Mouse (Mus musculus) neural tube, embryonic 11.5 days (tissue): ENCODE results near the gene Ndrg3. TPM values are rescaled to one million over a fixed set of nuclear protein-coding genes. Genes with fewer than 3 reads are reported as not detected.
"Not testable (repeated sequence)": the region's sequence is repeated elsewhere in the genome, so short reads cannot be mapped to it uniquely, and the experiment has no call there.

ENCODE experiments used
- ATAC-seq: fragments of 200-750 bp; cut with Nextera tagmentation; 2 replicates; pipeline ENCODE4 v1.8.0; 2017; ENCODE audit warnings: moderate number of reproducible peaks, mild to moderate bottlenecking, moderate TSS enrichment, moderate library complexity; ENCODE audit not compliant: insufficient read depth, low FRiP score, low TSS enrichment
- DNase-seq: peaks from one replicate; pipeline ENCODE4 v3.0.0-alpha.2; 2015; ENCODE audit warnings: low spot score
- H3K27ac ChIP-seq: fragments of 300-500 bp; sonication (generic); 2 replicates; pipeline ENCODE4 v1.5.1; 2014; ENCODE audit warnings: low read depth, mild to moderate bottlenecking, low read length
- H3K27me3 ChIP-seq: fragments of 300-500 bp; sonication (generic); 2 replicates; pipeline ENCODE4 v1.6.1; 2014; ENCODE audit warnings: mild to moderate bottlenecking, low read length, mixed read lengths; ENCODE audit not compliant: control insufficient read depth, insufficient read depth
- H3K36me3 ChIP-seq: fragments of 300-500 bp; sonication (generic); 2 replicates; pipeline ENCODE4 v1.6.1; 2014; ENCODE audit warnings: mild to moderate bottlenecking, low read length, moderate library complexity, mixed read lengths; ENCODE audit not compliant: control insufficient read depth, insufficient read depth
- H3K4me1 ChIP-seq: fragments of 300-500 bp; sonication (generic); 2 replicates; pipeline ENCODE4 v1.6.1; 2014; ENCODE audit warnings: low read length, mixed read lengths; ENCODE audit not compliant: control insufficient read depth, insufficient read depth
- H3K4me2 ChIP-seq: fragments of 300-500 bp; sonication (generic); 2 replicates; pipeline ENCODE4 v1.6.1; 2014; ENCODE audit warnings: low read depth, mild to moderate bottlenecking, moderate library complexity
- H3K4me3 ChIP-seq: fragments of 300-500 bp; sonication (generic); 2 replicates; pipeline ENCODE4 v1.5.1; 2014; ENCODE audit warnings: low read depth, low read length
- H3K9ac ChIP-seq: fragments of 300-500 bp; sonication (generic); 2 replicates; pipeline ENCODE4 v1.6.1; 2014; ENCODE audit warnings: mild to moderate bottlenecking, low read length
- H3K9me3 ChIP-seq: fragments of 300-500 bp; sonication (generic); 2 replicates; pipeline ENCODE4 v1.6.1; 2016; ENCODE audit warnings: low read length; ENCODE audit not compliant: control insufficient read depth
- WGBS: fragments of 180-500 bp; shearing (Covaris S2); extraction: QIAGEN DNeasy Blood & Tissue Kit; methylation state at CpG from one replicate; pipeline ENCODE4 v1.1.7; 2014; 5-methylcytosine and 5-hydroxymethylcytosine counted together
- polyA plus RNA-seq: library from polyadenylated mRNA; unstranded; fragments of >200 nt; fragmentation: Nextera tagmentation; extraction: Ambion mirVana; gene quantifications from 2 replicates; pipeline ENCODE4 v1.2.1, GENCODE M21; 2014

Ndrg3 gene
- polyA plus RNA-seq, 1 experiment from 2014 or later = 58.9 TPM

- no peaks in the 10 kb centered on the region for H3K27me3 ChIP-seq
- H3K4me3 ChIP-seq = no peak overlapping the region
- DNase-seq (no peak), ATAC-seq (no peak)
- 82% methylated on average over 9 of the region's 9 CpGs for WGBS
- H3K9me3 ChIP-seq = no peaks in the 10 kb centered on the region
- no peak overlapping the region for H3K9ac ChIP-seq
- no peaks in the 10 kb centered on the region for H3K36me3 ChIP-seq
- H3K4me1 ChIP-seq = no peaks in the 10 kb centered on the region; the same call in 1 of the 2 replicates
- no peak overlapping the region for H3K27ac ChIP-seq
- H3K4me2 ChIP-seq = no peak overlapping the region
Observed at GRCm38 (mm10) chr2:156896384-156896914, 95.4 kb downstream of the Ndrg3 start.

- Histone ChIP-seq H3K9me3 (no peaks in the 10 kb centered on the region), H3K27ac (no peak overlapping the region), H3K36me3 (no peaks in the 10 kb centered on the region), H3K4me1 (no peaks in the 10 kb centered on the region; the same call in 1 of the 2 replicates), H3K9ac (no peak overlapping the region), H3K4me2 (no peak overlapping the region), H3K4me3 (no peak overlapping the region), H3K27me3 (no peaks in the 10 kb centered on the region)
- ATAC-seq (no peak), DNase-seq (no peak)
- WGBS = 86% methylated on average over 15 of the region's 15 CpGs
Observed at GRCm38 (mm10) chr2:156894496-156895265, 97.2 kb downstream of the Ndrg3 start.

GRCm38 (mm10) chr2:156892821-156893220 is 99.0 kb downstream of the Ndrg3 start:
- Histone ChIP-seq H3K4me1 (no peaks in the 10 kb centered on the region; the same call in 1 of the 2 replicates), H3K36me3 (no peaks in the 10 kb centered on the region), H3K4me2 (no peak overlapping the region), H3K27ac (no peak overlapping the region), H3K27me3 (no peaks in the 10 kb centered on the region), H3K4me3 (no peak overlapping the region), H3K9me3 (no peaks in the 10 kb centered on the region), H3K9ac (no peak overlapping the region)
- 83% methylated on average over 6 of the region's 6 CpGs for WGBS
- ATAC-seq = no peak
- no peak for DNase-seq

DNA sequence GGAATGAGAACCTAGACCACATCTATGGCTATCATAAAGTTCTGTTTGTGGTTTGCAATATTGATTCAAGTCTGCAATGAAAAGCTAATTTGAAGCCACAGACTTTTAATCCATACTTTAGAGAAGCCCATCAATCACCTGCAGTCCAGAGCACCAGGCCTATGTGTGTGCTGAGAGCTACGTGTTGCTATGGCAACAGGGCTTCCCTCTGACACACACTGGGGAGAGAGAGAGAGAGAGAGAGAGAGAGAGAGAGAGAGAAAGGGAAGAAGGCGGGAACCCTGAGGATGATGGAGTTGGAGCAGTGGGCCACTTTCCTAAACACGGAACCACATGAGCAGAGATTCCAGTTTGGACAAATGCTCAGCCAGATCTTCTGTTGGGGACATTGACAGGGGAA is 99.6 kb downstream of the Ndrg3 start:
- DNase-seq (no peak), ATAC-seq (no peak)
- no peak overlapping the region for H3K9ac ChIP-seq
- H3K4me3 ChIP-seq = no peak overlapping the region
- WGBS = 42% methylated on average over 3 of the region's 3 CpGs
- H3K9me3 ChIP-seq = no peaks in the 10 kb centered on the region
- H3K36me3 ChIP-seq = no peaks in the 10 kb centered on the region
- no peak overlapping the region for H3K4me2 ChIP-seq
- no peak overlapping the region for H3K27ac ChIP-seq
- no peaks in the 10 kb centered on the region; the same call in 1 of the 2 replicates for H3K4me1 ChIP-seq
- H3K27me3 ChIP-seq = no peaks in the 10 kb centered on the region

DNA sequence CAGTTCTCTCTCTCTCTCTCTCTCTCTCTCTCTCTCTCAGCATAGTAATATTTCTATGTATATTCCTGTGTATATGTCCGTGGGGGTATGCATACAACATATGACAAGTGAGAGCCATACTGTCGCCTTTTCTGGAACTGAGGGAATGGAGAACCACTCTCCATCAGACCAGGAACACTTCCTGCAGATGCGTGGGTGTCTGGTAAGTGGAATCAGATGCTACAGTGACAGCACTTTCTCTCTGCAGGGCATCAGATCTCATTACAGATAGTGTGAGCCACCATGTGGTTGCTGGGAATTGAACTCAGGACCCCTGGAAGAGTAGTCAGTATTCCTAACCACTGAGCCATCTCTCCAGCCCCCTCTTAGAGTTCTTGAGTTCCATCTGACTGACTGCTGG is 103.4 kb downstream of the Ndrg3 start:
- ATAC-seq (no peak), DNase-seq (no peak)
- Histone ChIP-seq H3K27ac (no peak overlapping the region), H3K4me2 (no peak overlapping the region), H3K27me3 (no peaks in the 10 kb centered on the region), H3K9me3 (no peaks in the 10 kb centered on the region), H3K4me3 (no peak overlapping the region), H3K9ac (no peak overlapping the region), H3K36me3 (no peaks in the 10 kb centered on the region), H3K4me1 (no peaks in the 10 kb centered on the region; the same call in 1 of the 2 replicates)
- 70% methylated on average over 3 of the region's 3 CpGs for WGBS

DNA sequence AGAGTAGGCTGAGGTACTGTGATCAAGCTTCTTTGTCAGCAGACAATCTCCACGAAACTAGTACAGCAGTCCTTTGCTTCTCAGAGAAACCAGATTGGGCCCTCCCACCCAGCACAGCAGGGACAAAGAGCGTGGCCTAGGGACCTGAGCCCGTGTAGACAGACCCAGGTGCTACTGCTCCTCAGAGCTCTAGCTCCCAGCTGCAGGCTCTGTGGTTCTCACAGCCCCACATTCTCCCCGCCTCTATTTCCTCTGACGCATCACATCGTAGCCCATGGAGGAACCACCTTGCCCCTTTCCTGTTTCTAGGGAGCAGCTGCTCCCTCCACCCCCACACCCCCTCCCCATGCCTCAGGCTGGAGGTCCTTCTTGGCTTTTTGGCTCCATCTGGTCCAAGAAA is 104.8 kb downstream of the Ndrg3 start, which contains the start of gene Sla2:
TSS of gene Sla2 (minus strand) at position 176 of the 400 bp plus-strand sequence.
- Histone ChIP-seq H3K27ac (no peak within 1 kb of the TSS), H3K9me3 (no peaks in the 10 kb centered on the region), H3K4me3 (no peak within 1 kb of the TSS), H3K4me2 (no peak within 1 kb of the TSS), H3K9ac (no peak within 1 kb of the TSS), H3K36me3 (no peaks in the 10 kb centered on the region), H3K27me3 (no peaks in the 10 kb centered on the region), H3K4me1 (no peaks in the 10 kb centered on the region; the same call in 1 of the 2 replicates)
- no peak for ATAC-seq
- WGBS = 67% methylated on average over 6 of the region's 6 CpGs
- DNase-seq = no peak

- no peak overlapping the region for H3K4me3 ChIP-seq
- no peaks in the 10 kb centered on the region for H3K36me3 ChIP-seq
- H3K9me3 ChIP-seq = no peaks in the 10 kb centered on the region
- DNase-seq = no peak
- no peak overlapping the region for H3K4me2 ChIP-seq
- H3K9ac ChIP-seq = no peak overlapping the region
- H3K27me3 ChIP-seq = no peaks in the 10 kb centered on the region
- H3K4me1 ChIP-seq = no peaks in the 10 kb centered on the region
- no peak for ATAC-seq
- WGBS = 73% methylated on average over 10 of the region's 10 CpGs
- no peak overlapping the region for H3K27ac ChIP-seq
Observed at GRCm38 (mm10) chr2:156886084-156886631, 105.7 kb downstream of the Ndrg3 start.

GRCm38 (mm10) chr2:156885666-156886065 is 106.2 kb downstream of the Ndrg3 start:
- not testable (repeated sequence) for H3K36me3 ChIP-seq, H3K4me1 ChIP-seq, H3K4me3 ChIP-seq, H3K27me3 ChIP-seq, H3K9ac ChIP-seq, H3K4me2 ChIP-seq, H3K27ac ChIP-seq, DNase-seq, ATAC-seq, H3K9me3 ChIP-seq
- WGBS = 73% methylated on average over 2 of the region's 2 CpGs
